ENCODE assay signal across 11 mouse cellular contexts in genomic region chr7:100958426-100958825, GRCm38 (mm10). TPM values are rescaled to one million over a fixed set of nuclear protein-coding genes. Genes with fewer than 3 reads are reported as not detected.
A peak's percentile ranks its signal among the peaks of the same experiment; 100 is the strongest.
DNase-seq lines count a peak whose midpoint lies in the region; ATAC-seq and TF ChIP-seq lines count a peak whose summit lies in the region.
"Had no signal": no experiment of that assay in that cellular context is flagged by ENCODE, and none has a peak within 500 bp of the region (broad histone marks: within the 10 kb centered on the region; RNA-seq: fewer than 3 reads in every experiment).

No protein-coding gene starts in this region.

- no peak overlapping the region for H3K9ac ChIP-seq in hindbrain, postnatal 0 days (replicated peaks; ENCODE audit: low read length)
- H3K9ac ChIP-seq in hindbrain, embryonic 14.5 days = no peak overlapping the region
- H3K9ac ChIP-seq: hindbrain, embryonic 15.5 days had no signal

- H3K4me2 ChIP-seq in hindbrain, postnatal 0 days (ENCODE audit: low read depth, low read length) = no peak overlapping the region
- H3K4me2 ChIP-seq in hindbrain, embryonic 14.5 days (replicated peaks) = no peak overlapping the region
- H3K4me2 ChIP-seq: hindbrain, embryonic 15.5 days had no signal

- H3K36me3 ChIP-seq in hindbrain, postnatal 0 days (ENCODE audit: insufficient read depth, low read length) = no peaks in the 10 kb centered on the region
- H3K36me3 ChIP-seq in hindbrain, embryonic 14.5 days (replicated peaks; ENCODE audit: control insufficient read depth, insufficient read depth) = no peaks in the 10 kb centered on the region
- H3K36me3 ChIP-seq: hindbrain, embryonic 15.5 days had no signal

- no peak overlapping the region for H3K27ac ChIP-seq in hindbrain, postnatal 0 days
- no peak overlapping the region for H3K27ac ChIP-seq in hindbrain, embryonic 14.5 days
- H3K27ac ChIP-seq: hindbrain, embryonic 15.5 days had no signal

- H3K9me3 ChIP-seq in hindbrain, postnatal 0 days (ENCODE audit: low read length) = no peaks in the 10 kb centered on the region
- no peaks in the 10 kb centered on the region for H3K9me3 ChIP-seq in hindbrain, embryonic 14.5 days (ENCODE audit: control insufficient read depth, low read length)
- H3K9me3 ChIP-seq: hindbrain, embryonic 15.5 days had no signal

- 100% methylated on average over 2 of the region's 2 CpGs for WGBS in hindbrain, postnatal 0 days
- 96% methylated on average over 2 of the region's 2 CpGs for WGBS in hindbrain, embryonic 14.5 days

- no peaks in the 10 kb centered on the region for H3K27me3 ChIP-seq in hindbrain, postnatal 0 days (ENCODE audit: insufficient read depth, low read length)
- H3K27me3 ChIP-seq in hindbrain, embryonic 14.5 days (ENCODE audit: control insufficient read depth, insufficient read depth, low read length) = no peaks in the 10 kb centered on the region
- H3K27me3 ChIP-seq: hindbrain, embryonic 15.5 days had no signal

- TF ChIP-seq CTCF in hindbrain, postnatal 0 days (IDR thresholded peaks at IDR 0.05; ENCODE audit: low read depth) = peak; percentile 49

- H3K4me1 ChIP-seq in hindbrain, postnatal 0 days (ENCODE audit: insufficient read depth, low read length) = no peaks in the 10 kb centered on the region
- no peaks in the 10 kb centered on the region for H3K4me1 ChIP-seq in hindbrain, embryonic 14.5 days (replicated peaks; ENCODE audit: control insufficient read depth, insufficient read depth, low read length)
- H3K4me1 ChIP-seq: hindbrain, embryonic 15.5 days had no signal

- ATAC-seq in hindbrain, postnatal 0 days = no peak
- no peak for ATAC-seq in hindbrain, embryonic 14.5 days (ENCODE audit: low FRiP score)
- 0 out of 2 replicates have a peak, but pooled peaks have one; percentile 39 for ATAC-seq in common myeloid progenitor, adult 5-6 weeks (replicated peaks; ENCODE audit: low read depth, poor library complexity, severe bottlenecking)
- no peak for ATAC-seq in frontal cortex, adult (ENCODE audit: low TSS enrichment)
- ATAC-seq in inflammation-experienced regulatory T-cells, adult 6 months = no peak
- ATAC-seq: activated CD4-positive, CD25-positive, alpha-beta regulatory T cell, adult 4 months had no signal

- H3K4me3 ChIP-seq in hindbrain, postnatal 0 days (ENCODE audit: low read length) = no peak overlapping the region
- H3K4me3 ChIP-seq in hindbrain, embryonic 14.5 days (replicated peaks; ENCODE audit: low read length) = no peak overlapping the region
- H3K4me3 ChIP-seq: hindbrain, embryonic 15.5 days; megakaryocyte, embryonic 14.5 days had no signal

- DNase-seq in hindbrain, postnatal 0 days (ENCODE audit: low spot score) = peak; percentile 33
- no peak for DNase-seq in hindbrain, embryonic 14.5 days (ENCODE audit: low spot score)
- peak; percentile 34 for DNase-seq in thymus, postnatal 14 days
- no peak for DNase-seq in thymus, adult 18-20 months
- no peak for DNase-seq in cerebellum, postnatal 25 days

RNA-seq across cellular contexts. Expression of gene P2ry6, which starts 16.0 kb away (rescaled TPM):
- 1.5 and 3.5 TPM in 2 replicates for total RNA-seq in hindbrain, postnatal 0 days (2014; rRNA removed)
- polyA plus RNA-seq in hindbrain, postnatal 0 days (2015; fragmentation: Nextera tagmentation; extraction: Ambion mirVana) = 3.4 and 3.6 TPM in 2 replicates
- 2.6 and 3.5 TPM in 2 replicates for polyA plus RNA-seq in hindbrain, embryonic 14.5 days (2014; fragmentation: Nextera tagmentation; extraction: Ambion mirVana)
- total RNA-seq in common myeloid progenitor, adult 5-6 weeks (2017) = not detected in 2 replicates
- under 1 TPM in 1 of 3 experiments, not detected in 2; 0.60 TPM for polyA plus RNA-seq in inflammation-experienced regulatory T-cells, adult 6 months (2017; shearing (Covaris generic))

RNA-seq across cellular contexts. Expression of gene Arhgef17, which starts 26.5 kb away (rescaled TPM):
- 72.3 and 74.5 TPM in 2 replicates for total RNA-seq in hindbrain, postnatal 0 days (2014; rRNA removed)
- polyA plus RNA-seq in hindbrain, postnatal 0 days (2015; fragmentation: Nextera tagmentation; extraction: Ambion mirVana) = 8.1 and 10.1 TPM in 2 replicates
- 15.5 and 19.5 TPM in 2 replicates for polyA plus RNA-seq in hindbrain, embryonic 14.5 days (2014; fragmentation: Nextera tagmentation; extraction: Ambion mirVana)
- total RNA-seq in common myeloid progenitor, adult 5-6 weeks (2017) = 0.05 and 0.59 TPM in 2 replicates
- not detected for polyA plus RNA-seq in inflammation-experienced regulatory T-cells, adult 6 months (2017; shearing (Covaris generic))

RNA-seq across cellular contexts. Expression of gene P2ry2, which starts 54.2 kb away (rescaled TPM):
- 0.07 and 0.52 TPM in 2 replicates for total RNA-seq in hindbrain, postnatal 0 days (2014; rRNA removed)
- 0.51 and 0.95 TPM in 2 replicates for polyA plus RNA-seq in hindbrain, postnatal 0 days (2015; fragmentation: Nextera tagmentation; extraction: Ambion mirVana)
- polyA plus RNA-seq in hindbrain, embryonic 14.5 days (2014; fragmentation: Nextera tagmentation; extraction: Ambion mirVana) = 0.20 and 0.33 TPM in 2 replicates
- 7.8 and 8.8 TPM in 2 replicates for total RNA-seq in common myeloid progenitor, adult 5-6 weeks (2017)
- polyA plus RNA-seq in inflammation-experienced regulatory T-cells, adult 6 months (2017; shearing (Covaris generic)) = not detected

Comparison
In these comparisons a context has a peak if more than half of its experiments do, and no peak if none do; other contexts are left out.
1. DNase-seq: peak in hindbrain, postnatal 0 days (single experiment) and thymus, postnatal 14 days (single experiment); none in hindbrain, embryonic 14.5 days (single experiment), thymus, adult 18-20 months (0 of 2) and cerebellum, postnatal 25 days (0 of 2).